Mouse (Mus musculus): Measurements from ENCODE around the gene Gucy2c. TPM values are rescaled to one million over a fixed set of nuclear protein-coding genes. Genes with fewer than 3 reads are reported as not detected.

Gene Gucy2c
- polyA plus RNA-seq, 1 experiment from 2014 or later = 0.40 TPM

- Histone ChIP-seq H3K27me3 (ENCODE audit: control insufficient read depth, insufficient read depth, low read length) (no peaks in the 10 kb centered on the region), H3K27ac (ENCODE audit: low read depth, low read length) (no peak overlapping the region), H3K4me2 (ENCODE audit: low read depth) (no peak overlapping the region), H3K9ac (ENCODE audit: low read length) (no peak overlapping the region), H3K9me3 (ENCODE audit: control insufficient read depth, low read length) (no peaks in the 10 kb centered on the region), H3K4me1 (ENCODE audit: control insufficient read depth, insufficient read depth, low read length) (no peaks in the 10 kb centered on the region), H3K36me3 (ENCODE audit: control insufficient read depth, insufficient read depth, low read length) (no peaks in the 10 kb centered on the region), H3K4me3 (ENCODE audit: low read depth, low read length) (no peak overlapping the region)
- no peak for DNase-seq (ENCODE audit: low spot score)
- no peak for ATAC-seq (ENCODE audit: insufficient read depth, low FRiP score, low TSS enrichment)
- 95% methylated on average over 6 of the region's 6 CpGs for WGBS
Measured at GRCm38 (mm10) chr6:136708597-136708996, 73.0 kb downstream of the Gucy2c start.

GRCm38 (mm10) chr6:136701878-136702277 is 79.7 kb downstream of the Gucy2c start:
- DNase-seq (ENCODE audit: low spot score) (no peak), ATAC-seq (ENCODE audit: insufficient read depth, low FRiP score, low TSS enrichment) (no peak; the same call in 1 of the 2 replicates)
- Histone ChIP-seq H3K9ac (ENCODE audit: low read length) (no peak overlapping the region), H3K4me1 (ENCODE audit: control insufficient read depth, insufficient read depth, low read length) (no peaks in the 10 kb centered on the region), H3K9me3 (ENCODE audit: control insufficient read depth, low read length) (no peaks in the 10 kb centered on the region), H3K27ac (ENCODE audit: low read depth, low read length) (no peak overlapping the region), H3K4me2 (ENCODE audit: low read depth) (no peak overlapping the region), H3K36me3 (ENCODE audit: control insufficient read depth, insufficient read depth, low read length) (no peaks in the 10 kb centered on the region), H3K27me3 (ENCODE audit: control insufficient read depth, insufficient read depth, low read length) (no peaks in the 10 kb centered on the region), H3K4me3 (ENCODE audit: low read depth, low read length) (no peak overlapping the region)
- WGBS = 84% methylated on average over 3 of the region's 3 CpGs

GRCm38 (mm10) chr6:136701185-136701584 is 80.4 kb downstream of the Gucy2c start:
- H3K4me3 ChIP-seq (ENCODE audit: low read depth, low read length) = no peak overlapping the region
- no peaks in the 10 kb centered on the region for H3K4me1 ChIP-seq (ENCODE audit: control insufficient read depth, insufficient read depth, low read length)
- WGBS = 90% methylated on average over 5 of the region's 5 CpGs
- no peak for DNase-seq (ENCODE audit: low spot score)
- no peaks in the 10 kb centered on the region for H3K9me3 ChIP-seq (ENCODE audit: control insufficient read depth, low read length)
- no peak overlapping the region for H3K9ac ChIP-seq (ENCODE audit: low read length)
- no peak for ATAC-seq (ENCODE audit: insufficient read depth, low FRiP score, low TSS enrichment)
- H3K4me2 ChIP-seq (ENCODE audit: low read depth) = no peak overlapping the region
- no peaks in the 10 kb centered on the region for H3K36me3 ChIP-seq (ENCODE audit: control insufficient read depth, insufficient read depth, low read length)
- no peak overlapping the region for H3K27ac ChIP-seq (ENCODE audit: low read depth, low read length)
- H3K27me3 ChIP-seq (ENCODE audit: control insufficient read depth, insufficient read depth, low read length) = no peaks in the 10 kb centered on the region

GRCm38 (mm10) chr6:136691314-136691713 is 90.3 kb downstream of the Gucy2c start:
- Histone ChIP-seq H3K27ac (ENCODE audit: low read depth, low read length) (no peak overlapping the region), H3K4me3 (ENCODE audit: low read depth, low read length) (no peak overlapping the region), H3K9me3 (ENCODE audit: control insufficient read depth, low read length) (no peaks in the 10 kb centered on the region), H3K4me1 (ENCODE audit: control insufficient read depth, insufficient read depth, low read length) (no peaks in the 10 kb centered on the region), H3K4me2 (ENCODE audit: low read depth) (no peak overlapping the region), H3K36me3 (ENCODE audit: control insufficient read depth, insufficient read depth, low read length) (no peaks in the 10 kb centered on the region), H3K27me3 (ENCODE audit: control insufficient read depth, insufficient read depth, low read length) (no peaks in the 10 kb centered on the region), H3K9ac (ENCODE audit: low read length) (no peak overlapping the region)
- DNase-seq (ENCODE audit: low spot score) (no peak), ATAC-seq (ENCODE audit: insufficient read depth, low FRiP score, low TSS enrichment) (no peak)
- WGBS = 91% methylated on average over 6 of the region's 6 CpGs

- no peak for ATAC-seq (ENCODE audit: insufficient read depth, low FRiP score, low TSS enrichment)
Measured at GRCm38 (mm10) chr6:136690527-136690926, 91.0 kb downstream of the Gucy2c start.

GRCm38 (mm10) chr6:136689790-136690413 is 91.7 kb downstream of the Gucy2c start:
- Histone ChIP-seq H3K9ac (ENCODE audit: low read length) (no peak overlapping the region), H3K4me3 (ENCODE audit: low read depth, low read length) (no peak overlapping the region), H3K27me3 (ENCODE audit: control insufficient read depth, insufficient read depth, low read length) (no peaks in the 10 kb centered on the region), H3K27ac (ENCODE audit: low read depth, low read length) (no peak overlapping the region), H3K4me2 (ENCODE audit: low read depth) (no peak overlapping the region), H3K4me1 (ENCODE audit: control insufficient read depth, insufficient read depth, low read length) (no peaks in the 10 kb centered on the region), H3K9me3 (ENCODE audit: control insufficient read depth, low read length) (no peaks in the 10 kb centered on the region), H3K36me3 (ENCODE audit: control insufficient read depth, insufficient read depth, low read length) (no peaks in the 10 kb centered on the region)
- DNase-seq (ENCODE audit: low spot score) (no peak), ATAC-seq (ENCODE audit: insufficient read depth, low FRiP score, low TSS enrichment) (no peak)
- WGBS = 74% methylated on average over 15 of the region's 15 CpGs

More at GRCm38 (mm10) chr6:136690527-136690926, 91.0 kb downstream of the Gucy2c start:
- Histone ChIP-seq H3K4me2 (ENCODE audit: low read depth) (no peak overlapping the region), H3K27me3 (ENCODE audit: control insufficient read depth, insufficient read depth, low read length) (no peaks in the 10 kb centered on the region), H3K36me3 (ENCODE audit: control insufficient read depth, insufficient read depth, low read length) (no peaks in the 10 kb centered on the region), H3K9ac (ENCODE audit: low read length) (no peak overlapping the region), H3K9me3 (ENCODE audit: control insufficient read depth, low read length) (no peaks in the 10 kb centered on the region), H3K4me3 (ENCODE audit: low read depth, low read length) (no peak overlapping the region), H3K4me1 (ENCODE audit: control insufficient read depth, insufficient read depth, low read length) (no peaks in the 10 kb centered on the region), H3K27ac (ENCODE audit: low read depth, low read length) (no peak overlapping the region)
- 90% methylated on average over 5 of the region's 5 CpGs for WGBS
- DNase-seq (ENCODE audit: low spot score) = no peak

GRCm38 (mm10) chr6:136685433-136685832 is 96.1 kb downstream of the Gucy2c start:
- no peaks in the 10 kb centered on the region for H3K9me3 ChIP-seq (ENCODE audit: control insufficient read depth, low read length)
- H3K4me1 ChIP-seq (ENCODE audit: control insufficient read depth, insufficient read depth, low read length) = no peaks in the 10 kb centered on the region
- no peak overlapping the region for H3K9ac ChIP-seq (ENCODE audit: low read length)
- H3K4me3 ChIP-seq (ENCODE audit: low read depth, low read length) = no peak overlapping the region
- H3K36me3 ChIP-seq (ENCODE audit: control insufficient read depth, insufficient read depth, low read length) = no peaks in the 10 kb centered on the region
- DNase-seq (ENCODE audit: low spot score) (no peak), ATAC-seq (ENCODE audit: insufficient read depth, low FRiP score, low TSS enrichment) (no peak)
- H3K27me3 ChIP-seq (ENCODE audit: control insufficient read depth, insufficient read depth, low read length) = no peaks in the 10 kb centered on the region
- H3K4me2 ChIP-seq (ENCODE audit: low read depth) = no peak overlapping the region
- no peak overlapping the region for H3K27ac ChIP-seq (ENCODE audit: low read depth, low read length)
- WGBS = 70% methylated on average over 5 of the region's 5 CpGs

GRCm38 (mm10) chr6:136683410-136684334 is 97.9 kb downstream of the Gucy2c start:
- no peak for ATAC-seq (ENCODE audit: insufficient read depth, low FRiP score, low TSS enrichment)
- 87% methylated on average over 11 of the region's 11 CpGs for WGBS
- DNase-seq (ENCODE audit: low spot score) = no peak
- no peaks in the 10 kb centered on the region for H3K9me3 ChIP-seq (ENCODE audit: control insufficient read depth, low read length)
- no peaks in the 10 kb centered on the region for H3K27me3 ChIP-seq (ENCODE audit: control insufficient read depth, insufficient read depth, low read length)
- no peak overlapping the region for H3K4me3 ChIP-seq (ENCODE audit: low read depth, low read length)
- no peak overlapping the region for H3K27ac ChIP-seq (ENCODE audit: low read depth, low read length)
- H3K9ac ChIP-seq (ENCODE audit: low read length) = no peak overlapping the region
- no peak overlapping the region for H3K4me2 ChIP-seq (ENCODE audit: low read depth)
- H3K36me3 ChIP-seq (ENCODE audit: control insufficient read depth, insufficient read depth, low read length) = no peaks in the 10 kb centered on the region
- no peaks in the 10 kb centered on the region for H3K4me1 ChIP-seq (ENCODE audit: control insufficient read depth, insufficient read depth, low read length)

GRCm38 (mm10) chr6:136679381-136679780 is 102.2 kb downstream of the Gucy2c start:
- Histone ChIP-seq H3K36me3 (ENCODE audit: control insufficient read depth, insufficient read depth, low read length) (no peaks in the 10 kb centered on the region), H3K27ac (ENCODE audit: low read depth, low read length) (no peak overlapping the region), H3K27me3 (ENCODE audit: control insufficient read depth, insufficient read depth, low read length) (no peaks in the 10 kb centered on the region), H3K4me2 (ENCODE audit: low read depth) (no peak overlapping the region), H3K4me3 (ENCODE audit: low read depth, low read length) (no peak overlapping the region), H3K9ac (ENCODE audit: low read length) (no peak overlapping the region), H3K9me3 (ENCODE audit: control insufficient read depth, low read length) (no peaks in the 10 kb centered on the region), H3K4me1 (ENCODE audit: control insufficient read depth, insufficient read depth, low read length) (no peaks in the 10 kb centered on the region)
- no peak for DNase-seq (ENCODE audit: low spot score)
- WGBS = 47% methylated on average over 2 of the region's 2 CpGs
- ATAC-seq (ENCODE audit: insufficient read depth, low FRiP score, low TSS enrichment) = no peak
